Mouse (Mus musculus): ENCODE measurements at regions not wholly inside any gene's neighbourhood (a gene's known extent, or its start where the extent isn't known, plus 50 kb on each side); places are given as distances from the start of the nearest gene placed in this dataset.

GRCm38 (mm10) chr14:102882281-102882680, 100.2 kb downstream of the Kctd12 start:
- DNase-seq (ENCODE audit: extremely low spot score, low spot score): no peak

GRCm38 (mm10) chr14:102880658-102881083, 101.8 kb downstream of the Kctd12 start:
- no peak for DNase-seq (ENCODE audit: extremely low spot score, low spot score)

GRCm38 (mm10) chr14:102878572-102878971, 103.9 kb downstream of the Kctd12 start:
- no peak for DNase-seq (ENCODE audit: extremely low spot score, low spot score)

GRCm38 (mm10) chr14:102868160-102868559, 114.3 kb downstream of the Kctd12 start:
- DNase-seq (ENCODE audit: extremely low spot score, low spot score): no peak

- DNase-seq (ENCODE audit: extremely low spot score, low spot score): no peak
Observed at GRCm38 (mm10) chr14:102867697-102868096, 114.7 kb downstream of the Kctd12 start.

- no peak for DNase-seq (ENCODE audit: extremely low spot score, low spot score)
Observed at GRCm38 (mm10) chr14:102866511-102866910, 115.9 kb downstream of the Kctd12 start.

- no peak for DNase-seq (ENCODE audit: extremely low spot score, low spot score)
Observed at GRCm38 (mm10) chr14:102861694-102862093, 120.7 kb downstream of the Kctd12 start.

GRCm38 (mm10) chr14:102859361-102859871, 123.0 kb downstream of the Kctd12 start:
- no peak for DNase-seq (ENCODE audit: extremely low spot score, low spot score)

GRCm38 (mm10) chr14:102855264-102855840, 127.1 kb downstream of the Kctd12 start:
- no peak for DNase-seq (ENCODE audit: extremely low spot score, low spot score)

- no peak for DNase-seq (ENCODE audit: extremely low spot score, low spot score)
Observed at GRCm38 (mm10) chr14:102843700-102844099, 138.7 kb downstream of the Kctd12 start.

GRCm38 (mm10) chr14:102837602-102838001, 144.8 kb downstream of the Kctd12 start:
- DNase-seq (ENCODE audit: extremely low spot score, low spot score): no peak

- no peak for DNase-seq (ENCODE audit: extremely low spot score, low spot score)
Observed at GRCm38 (mm10) chr14:102835118-102835769, 147.2 kb downstream of the Kctd12 start.

- DNase-seq (ENCODE audit: extremely low spot score, low spot score): no peak
Observed at GRCm38 (mm10) chr14:102828442-102828841, 154.0 kb downstream of the Kctd12 start.

GRCm38 (mm10) chr14:102827756-102828384, 154.6 kb downstream of the Kctd12 start:
- no peak for DNase-seq (ENCODE audit: extremely low spot score, low spot score)

GRCm38 (mm10) chr14:102825525-102825924, 156.9 kb downstream of the Kctd12 start:
- no peak for DNase-seq (ENCODE audit: extremely low spot score, low spot score)

GRCm38 (mm10) chr14:102820663-102821062, 161.8 kb downstream of the Kctd12 start:
- DNase-seq (ENCODE audit: extremely low spot score, low spot score): no peak

GRCm38 (mm10) chr14:102811678-102812081, 170.8 kb downstream of the Kctd12 start:
- DNase-seq (ENCODE audit: extremely low spot score, low spot score): no peak

- DNase-seq (ENCODE audit: extremely low spot score, low spot score): no peak
Observed at GRCm38 (mm10) chr14:102811022-102811421, 171.4 kb downstream of the Kctd12 start.

GRCm38 (mm10) chr14:102810121-102810921, 172.1 kb downstream of the Kctd12 start:
- DNase-seq (ENCODE audit: extremely low spot score, low spot score): no peak

GRCm38 (mm10) chr14:102805936-102806923, 176.2 kb downstream of the Kctd12 start:
- peak; percentile 31 for DNase-seq (ENCODE audit: extremely low spot score, low spot score)

Data from neural tube, embryonic 10.5 days (tissue).